18 mouse cellular contexts compared by ENCODE assay signal in genomic region chr15:89455642-89456041, GRCm38 (mm10). TPM values are rescaled to one million over a fixed set of nuclear protein-coding genes. Genes with fewer than 3 reads are reported as not detected.
A peak's percentile ranks its signal among the peaks of the same experiment; 100 is the strongest.
DNase-seq lines count a peak whose midpoint lies in the region; ATAC-seq and TF ChIP-seq lines count a peak whose summit lies in the region.
"Had no signal": no experiment of that assay in that cellular context is flagged by ENCODE, and none has a peak within 500 bp of the region (broad histone marks: within the 10 kb centered on the region; RNA-seq: fewer than 3 reads in every experiment).

No protein-coding gene starts in this region.

- ATAC-seq in forebrain, embryonic 14.5 days = no peak
- ATAC-seq in hindbrain, embryonic 16.5 days = no peak
- no peak for ATAC-seq in neural tube, embryonic 13.5 days (ENCODE audit: low read depth)
- ATAC-seq: CD4-positive, CD25-positive, alpha-beta regulatory T cell, adult 4 months; intestine, embryonic 16.5 days had no signal

- peak overlapping the region; percentile 82 for H3K4me3 ChIP-seq in layer of hippocampus, adult 2 months
- H3K4me3 ChIP-seq in forebrain, embryonic 14.5 days (ENCODE audit: low read depth, low read length) = peak overlapping the region; percentile 76
- H3K4me3 ChIP-seq in hindbrain, embryonic 16.5 days (ENCODE audit: low read length) = peak overlapping the region; percentile 48
- H3K4me3 ChIP-seq in neural tube, embryonic 13.5 days = peak overlapping the region; percentile 73

- peak overlapping the region; percentile 76 for H3K4me2 ChIP-seq in forebrain, embryonic 14.5 days (ENCODE audit: low read length)
- peak overlapping the region; percentile 79 for H3K4me2 ChIP-seq in hindbrain, embryonic 16.5 days (ENCODE audit: low read length)
- H3K4me2 ChIP-seq in neural tube, embryonic 13.5 days = peak overlapping the region; percentile 91

- peaks cover 18% of the 10 kb centered on the region for H3K4me1 ChIP-seq in forebrain, embryonic 14.5 days (ENCODE audit: control insufficient read depth, insufficient read depth, low read length)
- H3K4me1 ChIP-seq in hindbrain, embryonic 16.5 days (ENCODE audit: control insufficient read depth, insufficient read depth, low read depth, low read length) = peaks cover 21% of the 10 kb centered on the region
- peaks cover 32% of the 10 kb centered on the region for H3K4me1 ChIP-seq in neural tube, embryonic 13.5 days (replicated peaks)

- peak overlapping the region; percentile 10; the same call in 1 of the 2 replicates for H3K27ac ChIP-seq in layer of hippocampus, adult 2 months
- no peak overlapping the region for H3K27ac ChIP-seq in forebrain, embryonic 14.5 days (ENCODE audit: low read depth, low read length)
- no peak overlapping the region for H3K27ac ChIP-seq in hindbrain, embryonic 16.5 days (ENCODE audit: low read depth, low read length)
- no peak overlapping the region for H3K27ac ChIP-seq in neural tube, embryonic 13.5 days (replicated peaks)

- no peaks in the 10 kb centered on the region for H3K27me3 ChIP-seq in forebrain, embryonic 14.5 days (replicated peaks; ENCODE audit: control insufficient read depth, insufficient read depth, low read length)
- H3K27me3 ChIP-seq in hindbrain, embryonic 16.5 days (replicated peaks; ENCODE audit: control insufficient read depth, insufficient read depth, low read length) = no peaks in the 10 kb centered on the region
- peaks cover 13% of the 10 kb centered on the region; the same call in 1 of the 2 replicates for H3K27me3 ChIP-seq in neural tube, embryonic 13.5 days

- no peaks in the 10 kb centered on the region for H3K9me3 ChIP-seq in forebrain, embryonic 14.5 days (replicated peaks; ENCODE audit: control insufficient read depth, low read length)
- H3K9me3 ChIP-seq in hindbrain, embryonic 16.5 days (ENCODE audit: control insufficient read depth, low read length) = no peaks in the 10 kb centered on the region
- H3K9me3 ChIP-seq in neural tube, embryonic 13.5 days = no peaks in the 10 kb centered on the region

- WGBS in forebrain, embryonic 14.5 days = 87% methylated on average over 6 of the region's 6 CpGs
- WGBS in hindbrain, embryonic 16.5 days = 73% methylated on average over 6 of the region's 6 CpGs
- WGBS in neural tube, embryonic 13.5 days = 84% methylated on average over 6 of the region's 6 CpGs

- H3K9ac ChIP-seq in forebrain, embryonic 14.5 days (ENCODE audit: low read length) = peak overlapping the region; percentile 86; the same call in 1 of the 2 replicates
- peak overlapping the region; percentile 65; the same call in 1 of the 2 replicates for H3K9ac ChIP-seq in hindbrain, embryonic 16.5 days (ENCODE audit: low read depth, low read length)
- peak overlapping the region; percentile 91 for H3K9ac ChIP-seq in neural tube, embryonic 13.5 days

- DNase-seq in layer of hippocampus, adult 2 months (ENCODE audit: low spot score in 2 of 2) = no peak
- no peak for DNase-seq in layer of hippocampus, postnatal 36 days
- DNase-seq in forebrain, embryonic 14.5 days (ENCODE audit: low spot score) = no peak
- DNase-seq in MN1 (ENCODE audit: low spot score) = no peak
- DNase-seq in urinary bladder, postnatal 36 days (ENCODE audit: low spot score in 2 of 2) = no peak
- no peak for DNase-seq in layer of hippocampus, adult 18-20 months (ENCODE audit: low spot score in 2 of 2)
- DNase-seq: heart, adult 18-20 months; heart, postnatal 10 days; kidney, postnatal 25 days; lung, adult 2 months had no signal

- peaks cover 43% of the 10 kb centered on the region for H3K36me3 ChIP-seq in forebrain, embryonic 14.5 days (ENCODE audit: control insufficient read depth, insufficient read depth, low read length)
- H3K36me3 ChIP-seq in hindbrain, embryonic 16.5 days (ENCODE audit: control insufficient read depth, insufficient read depth, low read length) = peaks cover 37% of the 10 kb centered on the region
- H3K36me3 ChIP-seq in neural tube, embryonic 13.5 days = peaks cover 43% of the 10 kb centered on the region

- TF ChIP-seq CTCF in layer of hippocampus, adult 2 months (conservative IDR thresholded peaks at IDR 0.05) = no peak

RNA-seq across cellular contexts. Expression of gene Mapk8ip2, which starts 1.9 kb away (rescaled TPM):
- 100 to 1,000 TPM; 254 to 279 TPM for total RNA-seq in layer of hippocampus, adult 2 months (2021)
- 100 to 1,000 TPM; 248 to 284 TPM for total RNA-seq in layer of hippocampus, postnatal 36 days (2021)
- polyA plus RNA-seq in forebrain, embryonic 14.5 days (2014; fragmentation: Nextera tagmentation; extraction: Ambion mirVana) = 32.1 and 45.0 TPM in 2 replicates
- 84.5 and 88.1 TPM in 2 replicates for polyA plus RNA-seq in hindbrain, embryonic 16.5 days (2015; fragmentation: Nextera tagmentation; extraction: Ambion mirVana)
- 77.3 and 78.0 TPM in 2 replicates for polyA plus RNA-seq in neural tube, embryonic 13.5 days (2015; fragmentation: Nextera tagmentation; extraction: Ambion mirVana)
- total RNA-seq in layer of hippocampus, adult 18-20 months (2021) = 100 to 1,000 TPM; 266 to 269 TPM
- total RNA-seq: megakaryocyte progenitor cell, adult 5-6 weeks; neutrophil, adult 5-6 weeks had no signal

RNA-seq across cellular contexts. Expression of gene Arsa, which starts 21.6 kb away (rescaled TPM):
- total RNA-seq in layer of hippocampus, adult 2 months (2021) = 10 to 100 TPM; 29.2 to 31.4 TPM
- total RNA-seq in layer of hippocampus, postnatal 36 days (2021) = 10 to 100 TPM; 28.6 to 30.6 TPM
- 14.0 and 16.5 TPM in 2 replicates for polyA plus RNA-seq in forebrain, embryonic 14.5 days (2014; fragmentation: Nextera tagmentation; extraction: Ambion mirVana)
- polyA plus RNA-seq in hindbrain, embryonic 16.5 days (2015; fragmentation: Nextera tagmentation; extraction: Ambion mirVana) = 35.4 and 37.3 TPM in 2 replicates
- 18.4 and 19.1 TPM in 2 replicates for polyA plus RNA-seq in neural tube, embryonic 13.5 days (2015; fragmentation: Nextera tagmentation; extraction: Ambion mirVana)
- 10 to 100 TPM; 28.1 to 29.6 TPM for total RNA-seq in layer of hippocampus, adult 18-20 months (2021)

RNA-seq across cellular contexts. Expression of gene Chkb, which starts 25.9 kb away (rescaled TPM):
- total RNA-seq in layer of hippocampus, adult 2 months (2021) = 10 to 100 TPM; 38.9 to 48.2 TPM
- total RNA-seq in layer of hippocampus, postnatal 36 days (2021) = 10 to 100 TPM; 37.5 to 43.0 TPM
- 59.3 and 66.3 TPM in 2 replicates for polyA plus RNA-seq in forebrain, embryonic 14.5 days (2014; fragmentation: Nextera tagmentation; extraction: Ambion mirVana)
- polyA plus RNA-seq in hindbrain, embryonic 16.5 days (2015; fragmentation: Nextera tagmentation; extraction: Ambion mirVana) = 82.1 and 85.6 TPM in 2 replicates
- 81.4 and 82.2 TPM in 2 replicates for polyA plus RNA-seq in neural tube, embryonic 13.5 days (2015; fragmentation: Nextera tagmentation; extraction: Ambion mirVana)
- 10 to 100 TPM; 40.5 to 41.1 TPM for total RNA-seq in layer of hippocampus, adult 18-20 months (2021)

RNA-seq across cellular contexts. Expression of gene Gm44502, which starts 26.1 kb away (rescaled TPM):
- under 1 TPM in 1 of 2 experiments, not detected in 1; 0.66 TPM for total RNA-seq in layer of hippocampus, adult 2 months (2021)
- under 1 TPM in 1 of 2 experiments, not detected in 1; 0.30 TPM for total RNA-seq in layer of hippocampus, postnatal 36 days (2021)
- polyA plus RNA-seq in forebrain, embryonic 14.5 days (2014; fragmentation: Nextera tagmentation; extraction: Ambion mirVana) = not detected in 2 replicates
- polyA plus RNA-seq in hindbrain, embryonic 16.5 days (2015; fragmentation: Nextera tagmentation; extraction: Ambion mirVana) = 0.11 TPM in 1 of 2 replicates, not detected in the other
- 0.17 TPM in 1 of 2 replicates, not detected in the other for polyA plus RNA-seq in neural tube, embryonic 13.5 days (2015; fragmentation: Nextera tagmentation; extraction: Ambion mirVana)
- total RNA-seq in layer of hippocampus, adult 18-20 months (2021) = under 1 TPM in 1 of 2 experiments, not detected in 1; 0.42 TPM
- polyA plus RNA-seq: CD4-positive, CD25-positive, alpha-beta regulatory T cell, adult 4 months; embryonic facial prominence, embryonic 11.5 days; intestine, embryonic 16.5 days; lung, adult 2 months; stomach, embryonic 14.5 days had no signal

RNA-seq across cellular contexts. Expression of gene C730034F03Rik, which starts 26.3 kb away (rescaled TPM):
- 1 to 10 TPM; 1.8 to 3.4 TPM for total RNA-seq in layer of hippocampus, adult 2 months (2021)
- 1 to 10 TPM; 2.6 to 3.1 TPM for total RNA-seq in layer of hippocampus, postnatal 36 days (2021)
- polyA plus RNA-seq in forebrain, embryonic 14.5 days (2014; fragmentation: Nextera tagmentation; extraction: Ambion mirVana) = 1.3 and 2.0 TPM in 2 replicates
- polyA plus RNA-seq in hindbrain, embryonic 16.5 days (2015; fragmentation: Nextera tagmentation; extraction: Ambion mirVana) = 5.3 and 5.9 TPM in 2 replicates
- 6.1 and 7.3 TPM in 2 replicates for polyA plus RNA-seq in neural tube, embryonic 13.5 days (2015; fragmentation: Nextera tagmentation; extraction: Ambion mirVana)
- total RNA-seq in layer of hippocampus, adult 18-20 months (2021) = 1 to 10 TPM; 2.2 to 3.4 TPM
